Mouse (Mus musculus) spleen, postnatal 14 days (tissue): ENCODE data around the gene Osbpl9.
A peak's percentile ranks its signal among the peaks of the same experiment; 100 is the strongest.

ENCODE experiments used
- DNase-seq, 2 experiments: peaks; one replicate each; pipeline ENCODE4 v3.0.0; 2021 to 2022; ENCODE audit warnings: low spot score in 2 of 2

Osbpl9 gene

DNA sequence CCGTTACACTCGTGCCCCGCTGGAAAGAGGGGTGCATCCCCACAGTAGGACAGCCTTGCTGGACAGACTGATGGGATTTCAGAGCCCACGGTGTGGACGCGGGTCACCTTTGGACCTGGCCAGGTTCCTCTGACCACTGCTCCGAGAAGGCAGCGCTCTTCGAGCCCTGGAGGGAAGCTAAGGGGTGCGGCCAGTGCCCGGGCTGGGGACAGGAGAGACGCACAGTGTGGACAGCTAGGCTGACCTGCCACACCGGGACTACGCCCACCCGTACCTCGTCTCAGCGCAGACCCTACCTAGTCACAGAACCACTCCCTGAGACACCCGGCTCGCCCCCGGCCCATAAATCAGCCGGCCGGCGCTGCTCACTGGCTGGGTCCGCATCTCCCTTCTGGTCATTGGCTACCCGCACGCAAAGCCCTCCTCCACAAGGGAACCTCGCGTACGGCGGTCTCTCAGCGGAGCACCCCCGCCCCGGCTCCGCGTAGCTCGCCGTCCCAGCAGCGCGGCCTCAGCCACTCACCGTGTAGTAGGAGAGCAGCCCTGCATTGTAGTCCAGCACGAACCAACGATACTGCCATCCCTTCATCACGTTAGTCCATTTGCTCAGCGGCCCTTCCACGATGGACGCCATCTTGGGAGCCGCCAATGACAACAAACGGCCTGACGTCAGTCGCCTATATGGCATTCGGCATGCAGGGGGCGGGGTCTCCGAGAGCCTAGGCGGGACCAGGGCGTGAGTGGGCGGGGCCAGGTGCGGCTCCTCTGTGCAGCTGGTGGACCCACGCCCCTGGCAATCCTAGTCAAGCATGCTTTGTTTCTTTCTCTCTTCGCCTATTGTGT, at the start of gene Osbpl9:
Osbpl9 (minus strand) TSS at position 691 of the 843 bp plus-strand sequence.
- peak; percentile 98 to 99 for DNase-seq

DNA sequence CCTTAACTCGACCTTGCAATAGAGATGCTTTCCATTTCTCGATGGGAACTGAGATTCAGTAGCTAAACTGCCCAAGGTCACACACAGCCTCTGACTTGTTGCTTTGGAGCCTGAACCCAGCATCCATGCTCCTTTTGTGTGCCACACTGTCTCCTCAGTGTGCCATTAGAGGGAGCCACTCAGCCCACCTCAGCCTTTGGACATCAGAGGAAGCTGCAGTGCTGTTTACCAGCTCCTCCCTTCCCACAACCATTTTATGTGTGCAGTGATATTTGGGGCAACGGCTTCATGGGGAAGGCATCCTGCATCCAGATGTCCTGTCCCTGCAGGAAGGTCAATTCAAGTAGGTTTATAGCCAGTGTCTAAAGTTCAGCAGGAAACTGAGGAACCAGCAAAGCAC, 49.5 kb upstream of the Osbpl9 start:
- peak; percentile 13 to 28 for DNase-seq

DNA sequence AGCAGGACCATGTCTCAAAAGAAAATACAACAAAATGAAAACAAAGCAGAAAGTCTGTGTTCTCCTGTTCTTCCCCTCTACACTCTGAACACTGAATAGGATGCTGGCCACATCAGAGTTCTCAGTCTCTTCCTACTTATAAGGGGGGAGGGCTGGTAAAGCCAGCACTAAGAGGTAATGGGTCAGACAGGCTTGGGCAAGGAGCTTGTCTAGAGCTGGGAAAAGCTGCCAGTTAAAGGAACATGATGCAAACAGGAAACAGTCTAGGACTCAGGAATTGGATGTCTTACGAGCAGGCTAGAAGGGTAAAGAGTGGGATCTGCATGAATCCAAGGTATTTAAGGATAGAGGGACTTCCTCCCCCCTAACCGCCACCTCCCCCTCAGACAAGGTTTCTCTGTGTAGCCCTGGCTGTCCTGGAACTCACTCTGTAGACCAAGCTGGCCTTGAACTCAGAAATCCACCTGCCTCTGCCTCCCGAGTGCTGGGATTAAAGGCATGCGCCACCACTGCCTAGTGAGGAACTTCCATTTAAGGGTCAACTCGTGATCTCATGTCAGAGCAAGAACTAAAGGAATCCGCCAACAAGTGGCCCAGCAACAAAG, 43.0 kb upstream of the Osbpl9 start:
- DNase-seq = no peak

DNA sequence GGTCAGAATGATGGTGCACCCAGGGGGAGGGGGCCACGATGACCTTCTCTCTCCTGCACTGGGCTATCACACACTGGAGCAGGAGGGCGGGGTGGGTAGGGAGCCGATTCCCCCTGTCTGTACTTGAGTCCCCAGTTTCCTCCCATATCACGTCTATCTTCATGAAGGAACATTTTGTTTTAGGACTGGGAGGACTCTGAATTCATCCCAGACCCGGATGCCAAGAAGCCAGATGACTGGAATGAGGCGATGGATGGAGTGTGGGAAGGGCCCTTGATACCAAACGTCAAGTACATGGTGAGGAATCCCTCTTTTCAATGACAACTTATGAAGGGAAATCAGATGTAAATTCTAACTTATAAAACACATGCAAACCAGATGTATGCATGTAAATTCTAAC, 42.4 kb upstream of the Osbpl9 start:
- no peak for DNase-seq

DNA sequence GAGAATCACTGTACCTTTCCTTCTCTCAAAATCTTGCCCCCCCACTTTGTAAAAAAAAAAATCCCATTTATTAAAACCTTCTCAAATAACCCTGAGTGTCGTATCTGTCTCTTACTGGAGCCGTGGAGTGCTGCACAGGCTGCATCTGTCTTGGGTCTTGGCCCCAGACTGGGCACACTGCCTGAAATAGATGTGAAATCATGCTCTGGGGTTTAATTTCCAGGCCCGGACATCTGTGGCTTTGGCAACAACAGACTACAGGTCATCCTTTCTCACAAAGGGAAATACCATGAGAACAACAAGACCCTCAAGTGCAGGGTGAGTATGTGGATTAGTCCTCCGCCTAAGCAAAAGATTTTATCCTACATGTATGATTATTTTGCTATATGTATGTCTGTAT, 39.9 kb upstream of the Osbpl9 start:
- no peak for DNase-seq

DNA sequence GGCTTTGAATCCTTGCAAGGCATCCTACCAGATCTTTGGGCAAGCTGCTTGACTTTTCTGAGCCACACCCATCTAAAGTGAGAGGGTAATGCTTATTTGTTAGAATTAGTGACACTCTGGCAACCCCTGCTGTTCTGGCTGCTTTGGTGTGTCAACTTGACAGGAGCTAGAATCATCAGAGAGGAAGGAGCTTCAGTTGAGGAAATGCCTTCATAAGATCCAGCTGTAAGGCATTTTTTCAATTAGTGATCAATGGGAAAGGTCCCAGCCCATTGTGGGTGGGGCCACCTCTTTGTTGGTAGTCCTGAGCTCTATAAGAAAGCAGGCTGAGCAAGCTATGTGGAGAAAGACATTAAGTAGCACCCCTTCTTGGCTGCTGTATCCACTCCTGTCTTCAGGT, 39.1 kb upstream of the Osbpl9 start:
- DNase-seq = no peak

DNA sequence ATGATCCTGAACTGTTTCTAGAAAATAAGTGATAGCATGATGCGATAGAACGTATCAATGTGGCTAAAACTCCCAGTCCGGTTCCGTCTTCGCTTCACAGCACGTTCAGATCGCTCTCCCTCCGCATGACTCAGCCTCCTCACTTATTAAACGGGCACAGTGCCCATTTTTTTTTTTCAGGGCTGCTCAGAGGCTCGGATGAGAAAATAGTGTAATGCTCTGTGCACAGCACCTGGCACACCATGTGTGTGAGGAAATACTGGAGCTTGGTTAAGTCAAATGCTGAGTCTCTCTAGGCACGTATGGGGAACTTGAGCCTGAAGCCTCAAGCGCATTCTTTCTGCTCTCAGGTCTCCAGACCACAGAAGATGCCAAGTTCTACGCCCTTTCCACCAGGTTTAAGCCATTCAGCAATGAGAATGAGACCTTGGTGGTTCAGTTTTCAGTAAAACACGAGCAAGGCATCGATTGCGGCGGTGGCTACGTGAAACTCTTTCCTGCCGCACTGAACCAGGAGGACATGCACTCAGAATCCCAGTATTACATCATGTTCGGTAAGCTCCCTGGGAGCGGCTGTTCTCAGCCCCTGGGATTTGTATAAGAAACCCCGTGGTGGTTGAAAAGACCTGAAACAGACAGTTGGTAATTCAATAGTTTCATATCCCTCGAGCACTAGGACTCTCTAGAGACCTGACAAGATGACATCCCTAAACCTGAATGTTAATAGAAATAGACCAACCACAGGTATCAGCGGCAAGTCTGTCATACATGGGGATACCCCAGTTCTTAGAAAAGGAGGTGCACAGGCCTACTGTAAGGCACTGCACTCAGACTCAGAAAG, 36.6 kb upstream of the Osbpl9 start:
- no peak for DNase-seq

DNA sequence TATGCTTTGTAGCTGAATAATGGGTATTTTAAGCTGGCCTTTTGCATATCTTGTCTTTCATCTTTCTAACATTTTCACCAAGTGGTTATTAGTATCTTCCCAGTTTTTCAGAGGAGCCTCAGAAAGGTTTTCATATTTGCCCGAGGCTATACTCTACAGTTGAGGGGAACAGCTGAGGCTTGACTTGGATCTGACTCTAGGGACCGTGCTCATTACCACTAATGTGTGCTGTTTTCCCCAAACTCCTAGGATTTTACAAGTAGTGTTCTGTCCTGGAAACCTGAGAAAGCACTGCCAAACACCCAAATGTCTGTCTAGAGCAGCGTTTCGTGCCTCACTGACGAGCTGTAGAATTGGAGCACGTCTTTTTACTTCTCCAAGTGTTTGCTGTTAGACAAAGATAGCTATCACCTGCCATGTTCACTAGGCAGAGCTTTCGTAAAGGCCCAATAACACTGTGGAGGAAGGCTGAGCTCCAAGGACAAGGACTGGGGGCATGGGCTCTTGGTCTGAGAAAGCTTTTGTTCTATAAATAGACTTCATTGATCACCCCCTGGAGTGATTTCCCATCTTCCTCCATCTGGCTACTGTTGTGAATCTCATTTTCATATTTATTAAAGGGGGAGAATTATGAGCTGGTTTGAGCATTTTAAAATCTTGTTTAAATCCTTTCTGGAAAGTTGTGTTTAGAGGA, 34.3 kb upstream of the Osbpl9 start:
- DNase-seq = no peak

DNA sequence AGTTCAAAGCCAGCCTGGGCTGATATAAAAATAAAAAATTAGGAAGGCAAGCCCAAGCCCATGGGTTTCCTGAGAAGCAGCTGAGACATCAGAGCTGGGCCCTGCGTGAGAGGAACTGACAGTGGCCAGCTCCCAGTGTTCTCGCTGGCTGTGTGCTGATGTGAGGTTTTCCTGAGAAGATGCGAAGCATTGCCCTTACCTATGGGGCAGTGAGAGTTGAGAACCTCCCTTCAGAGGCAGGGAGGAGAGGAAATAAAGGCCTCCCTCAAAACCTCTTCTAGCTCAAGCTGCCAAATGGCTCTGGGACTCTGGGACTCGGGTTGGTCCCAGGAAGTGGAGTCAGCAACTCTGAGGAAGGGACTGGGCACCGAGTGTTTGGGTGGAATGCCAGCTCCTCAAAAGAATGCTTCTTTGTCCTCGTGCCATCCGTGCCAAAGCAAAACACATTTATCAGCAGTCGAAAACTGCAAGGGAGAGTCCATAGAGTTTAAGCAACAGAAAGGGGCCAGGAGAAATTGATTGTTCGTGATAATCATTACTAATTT, 32.8 kb upstream of the Osbpl9 start:
- DNase-seq = no peak

DNA sequence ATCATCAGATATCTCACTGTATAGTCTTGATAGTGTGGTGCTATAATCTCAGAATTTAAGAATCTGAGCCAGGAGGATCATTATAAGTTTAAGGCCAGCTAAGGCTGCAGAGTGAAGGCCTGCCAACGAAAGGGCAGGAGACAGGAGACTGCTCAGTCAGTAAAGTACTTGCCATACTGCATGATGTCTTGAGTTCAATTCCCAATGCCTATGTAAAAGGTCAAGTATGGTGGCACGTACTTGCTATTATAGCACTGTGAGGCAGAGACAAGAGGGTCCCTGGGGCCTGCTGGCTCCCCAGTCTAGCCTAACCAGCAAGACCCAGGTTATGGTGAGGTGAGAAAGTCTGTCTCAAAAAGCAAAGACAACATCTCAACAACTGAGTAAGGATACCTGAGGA, 32.1 kb upstream of the Osbpl9 start, which contains the start of gene Calr4:
Calr4 (plus strand) TSS at position 301 of the 400 bp plus-strand sequence.
- DNase-seq = no peak

DNA sequence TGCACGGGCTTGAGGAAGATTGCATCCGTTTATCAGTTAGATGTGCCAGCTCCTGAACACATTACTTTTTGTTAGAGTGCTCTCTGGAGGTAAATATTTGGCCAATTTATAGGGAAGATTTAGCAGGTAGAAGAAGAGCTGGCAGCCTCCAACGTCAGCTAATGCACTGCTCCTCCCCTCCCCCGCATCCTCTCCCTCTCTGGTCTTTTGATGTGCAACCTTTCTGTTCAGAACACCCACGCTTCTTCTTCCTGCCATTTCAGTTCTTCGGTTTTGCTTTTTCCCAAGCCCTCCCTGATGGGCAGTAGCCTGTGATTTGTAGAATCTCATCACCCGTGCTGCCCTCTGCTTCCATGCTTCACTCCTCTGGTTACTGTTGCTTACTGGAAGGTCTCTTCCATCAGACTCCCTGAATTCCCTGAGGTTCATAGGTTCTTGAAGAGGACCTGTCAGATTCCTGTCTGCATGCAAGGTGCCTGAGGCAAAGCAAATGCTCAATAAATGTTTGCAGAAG, 27.8 kb upstream of the Osbpl9 start:
- DNase-seq = no peak

DNA sequence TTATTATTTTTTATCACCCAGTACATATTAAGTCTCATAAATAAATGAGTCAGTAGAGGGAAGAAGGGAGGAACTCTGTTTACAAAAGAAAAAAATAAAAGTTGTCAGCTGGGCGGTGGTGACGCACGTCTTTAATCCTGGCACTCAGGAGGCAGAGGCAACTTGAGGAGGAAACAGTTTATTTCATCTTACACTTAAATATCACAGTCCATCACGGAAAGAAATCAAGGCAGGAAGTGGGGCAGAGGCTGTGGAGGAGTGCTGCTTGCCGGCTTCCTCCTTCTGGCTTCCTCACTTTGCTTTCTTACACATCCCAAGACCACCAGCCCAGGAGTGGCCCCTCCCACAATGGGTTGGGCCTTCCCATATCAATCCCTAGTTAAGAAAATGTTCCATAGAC, 24.0 kb upstream of the Osbpl9 start:
- DNase-seq = no peak

DNA sequence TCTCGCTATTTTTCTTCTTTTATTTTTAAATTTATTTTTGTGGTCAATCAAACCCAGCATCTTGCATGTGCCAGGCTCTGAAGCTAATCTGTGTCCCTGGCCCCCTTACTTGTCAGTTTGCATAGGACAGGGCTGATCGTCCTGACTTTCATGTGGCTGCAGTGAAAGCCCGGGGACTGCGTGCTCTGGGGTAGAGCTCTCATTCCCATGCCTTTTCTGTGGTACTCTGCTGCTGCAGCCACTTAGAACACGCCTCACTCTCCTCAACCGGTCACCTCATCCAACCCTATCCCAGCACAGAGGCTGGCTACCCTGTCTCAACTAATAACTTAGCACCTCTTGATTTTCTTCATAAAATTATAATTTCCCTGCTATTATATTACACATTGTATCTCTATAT, 23.5 kb upstream of the Osbpl9 start:
- DNase-seq = no peak

DNA sequence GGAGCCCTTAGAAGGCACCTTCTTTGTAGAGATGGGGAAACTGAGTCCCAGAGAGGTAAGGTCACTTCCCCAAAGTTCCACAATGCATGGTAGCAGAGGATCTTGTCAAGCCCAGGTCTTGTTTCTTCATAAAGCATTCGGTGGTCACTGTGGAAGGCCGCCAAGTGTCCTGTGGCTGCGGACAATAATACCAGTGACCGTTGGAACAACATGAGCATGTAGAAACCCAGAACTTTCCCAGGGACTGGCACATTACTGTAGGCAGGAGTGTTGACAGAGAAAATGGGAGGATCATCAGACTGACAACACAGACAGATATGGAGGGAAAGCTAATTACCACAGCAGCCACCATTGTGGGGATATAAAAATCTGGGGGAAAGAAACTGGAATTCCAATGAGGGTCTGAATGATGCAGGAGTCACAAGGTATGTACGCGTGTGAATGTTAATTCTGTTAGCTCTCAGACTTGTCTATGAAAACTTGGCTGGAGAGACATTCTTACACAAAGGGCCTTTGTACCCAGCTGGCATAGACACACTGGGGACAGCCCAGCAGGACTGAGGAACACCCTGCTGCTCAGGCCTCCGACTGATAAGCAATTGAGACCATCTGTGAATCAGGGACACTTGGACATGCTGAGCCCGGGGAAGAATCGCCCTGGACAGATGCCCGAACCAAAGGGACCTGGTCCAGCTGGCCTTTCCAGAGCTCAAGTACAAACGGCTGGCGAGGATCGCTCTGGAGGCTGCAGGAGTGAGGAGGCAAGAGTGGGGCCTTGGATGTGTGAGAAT, 22.9 kb upstream of the Osbpl9 start:
- no peak for DNase-seq

DNA sequence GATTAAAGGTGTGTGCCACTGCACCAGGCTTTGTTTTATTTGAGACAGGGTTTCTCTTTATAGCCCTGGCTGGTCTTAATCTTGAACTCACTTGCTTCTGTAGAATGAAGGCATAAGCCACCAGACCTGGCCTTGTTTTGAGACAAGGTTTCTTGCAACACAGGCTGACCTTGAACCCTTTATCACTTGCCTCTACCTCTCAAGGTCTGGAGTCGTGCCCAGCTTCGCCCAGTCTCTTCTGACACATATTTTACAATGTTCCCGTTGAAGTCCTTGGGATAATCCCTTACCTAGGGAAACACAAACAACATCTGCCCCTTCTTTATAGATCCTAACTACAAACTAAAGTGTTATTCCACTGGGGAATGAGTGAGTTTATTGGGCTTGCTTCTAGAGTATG, 19.9 kb upstream of the Osbpl9 start:
- no peak for DNase-seq

DNA sequence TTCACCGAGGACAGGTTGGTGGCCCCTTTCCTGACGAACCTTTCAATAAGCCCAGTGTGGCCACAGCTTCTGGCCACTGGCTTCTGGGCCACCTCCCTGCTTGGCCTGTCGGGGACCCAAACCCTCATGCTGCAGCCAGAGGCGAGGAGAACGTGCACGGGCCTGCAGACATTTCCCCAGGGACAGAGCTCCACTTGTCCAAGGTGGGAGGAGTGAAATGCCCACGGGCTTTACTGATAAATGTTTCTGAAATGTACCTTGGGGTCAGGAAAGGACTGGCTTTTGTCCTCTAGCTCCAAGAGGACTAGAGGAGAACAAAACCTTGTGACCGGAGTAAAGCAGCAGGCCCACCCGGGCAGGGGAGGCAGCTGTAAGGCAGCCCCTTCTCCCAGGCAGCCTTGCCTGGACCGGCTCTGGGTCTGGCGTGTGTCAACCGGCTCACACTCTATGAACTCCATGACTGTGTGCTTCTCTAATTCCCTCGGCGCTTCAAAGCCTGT, 18.4 kb upstream of the Osbpl9 start:
- no peak for DNase-seq

DNA sequence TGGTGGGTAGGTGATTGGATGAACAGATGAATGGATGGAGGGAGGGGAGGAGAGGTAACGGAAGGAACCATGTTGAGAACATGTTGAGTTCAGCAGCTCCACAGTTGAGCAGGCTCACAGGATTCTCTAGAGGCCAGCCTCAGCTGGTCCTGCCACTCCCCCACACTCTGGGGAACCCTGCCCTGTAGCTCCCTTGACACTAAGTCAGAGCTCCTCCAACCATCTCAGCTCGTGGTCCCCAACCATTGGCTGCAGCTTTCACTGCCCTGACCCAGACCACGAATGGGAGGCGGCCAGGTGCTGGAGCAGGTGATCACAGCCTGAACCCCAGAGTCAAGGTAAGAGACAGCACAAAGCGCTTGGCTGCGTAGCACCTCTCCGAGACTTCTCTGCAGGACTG, 15.9 kb upstream of the Osbpl9 start:
- no peak for DNase-seq

DNA sequence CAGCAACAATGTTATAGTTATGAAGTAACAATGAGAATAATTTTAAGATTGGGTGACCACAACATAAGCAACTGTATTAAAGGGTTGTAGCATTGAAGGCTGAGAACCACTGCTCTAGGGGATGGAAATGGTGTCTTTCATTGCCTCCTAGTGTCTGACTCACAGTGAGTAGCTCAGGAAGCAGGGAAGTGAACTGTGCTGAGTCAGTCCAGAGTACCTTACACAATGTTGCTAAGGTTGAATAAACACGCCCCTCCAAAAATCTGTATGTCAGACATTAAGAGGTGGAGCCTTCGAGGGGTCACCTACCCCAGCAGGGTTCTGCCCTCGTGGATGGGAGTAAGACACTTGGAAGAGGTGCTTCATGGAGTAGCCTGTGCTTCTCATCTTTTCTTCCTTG, 11.9 kb upstream of the Osbpl9 start:
- no peak for DNase-seq

DNA sequence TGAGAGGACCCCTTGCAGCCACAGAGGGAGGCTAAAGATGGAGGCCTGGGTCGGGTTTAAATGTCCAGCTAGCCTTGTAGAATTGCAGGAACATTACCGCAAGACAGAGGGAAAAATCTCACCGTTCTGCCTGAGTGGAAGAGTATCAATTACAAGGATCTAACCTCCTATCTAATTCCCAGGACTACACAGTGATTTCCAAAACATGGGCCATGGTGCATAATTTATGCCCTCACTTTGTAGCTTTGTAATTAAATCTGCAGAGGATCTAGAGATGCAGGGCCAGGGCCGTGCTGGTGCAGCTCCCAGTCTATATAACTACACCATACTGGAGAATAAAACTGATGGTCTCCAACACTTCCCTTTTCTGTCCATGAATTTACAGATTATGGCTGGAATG, 8.8 kb upstream of the Osbpl9 start:
- DNase-seq = no peak

DNA sequence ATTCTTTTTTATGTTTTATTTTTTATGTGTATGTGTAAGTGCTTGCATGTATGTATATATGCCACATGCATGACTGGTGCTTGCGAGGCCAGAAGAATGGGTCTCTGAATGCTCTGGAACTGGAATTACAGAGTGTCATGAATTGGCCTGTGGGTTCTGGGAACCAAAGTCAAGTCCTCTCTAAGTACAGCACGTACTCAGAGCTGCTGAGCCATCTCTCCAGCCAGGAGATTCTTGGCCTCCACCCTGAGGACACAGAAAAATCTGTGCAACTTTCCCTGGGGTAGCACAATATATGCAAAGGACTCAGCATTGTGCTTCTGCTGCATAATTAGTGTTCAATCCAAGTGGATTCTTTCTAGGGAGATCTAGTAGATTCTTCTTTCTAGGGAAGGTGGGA, 8.2 kb upstream of the Osbpl9 start:
- no peak for DNase-seq
